Mouse (Mus musculus) kidney, adult 2 months (tissue): ENCODE data around the gene Klc3.

Source experiments
- CTCF ChIP-seq: fragments of 200-500 bp; conservative IDR thresholded peaks from 2 replicates; pipeline ENCODE4 v1.5.1; 2011; ENCODE audit warnings: low read depth, mild to moderate bottlenecking, control low read depth, low read length, moderate library complexity, mixed read lengths; ENCODE audit not compliant: insufficient read depth, insufficient read length
- POLR2A ChIP-seq: fragments of 200-500 bp; IDR thresholded peaks from one replicate; pipeline ENCODE4 v1.6.1; 2011; ENCODE audit warnings: low read depth, low read length, control low read depth

GRCm38 (mm10) chr7:19432475-19432874 lies 28.6 kb upstream of the Klc3 start:
- 0 out of 2 replicates have a peak, but pooled peaks have one; percentile 22 for TF ChIP-seq CTCF
- no peak for TF ChIP-seq POLR2A
